8 mouse cellular contexts compared by ENCODE assay signal in genomic region chr9:44043708-44044425, GRCm38 (mm10). TPM values are rescaled to one million over a fixed set of nuclear protein-coding genes. Genes with fewer than 3 reads are reported as not detected.
DNase-seq lines count a peak whose midpoint lies in the region; ATAC-seq lines count a peak whose summit lies in the region.

No protein-coding gene starts in this region.

- peak overlapping the region; percentile 65 for H3K4me2 ChIP-seq in neural tube, embryonic 12.5 days (replicated peaks)

- no peaks in the 10 kb centered on the region for H3K9me3 ChIP-seq in limb, embryonic 10.5 days (replicated peaks)
- H3K9me3 ChIP-seq in neural tube, embryonic 12.5 days, result no peaks in the 10 kb centered on the region

- peak; percentile 62 for ATAC-seq in granulocyte monocyte progenitor cell, adult 5-6 weeks (replicated peaks; ENCODE audit: poor library complexity, severe bottlenecking)
- no peak for ATAC-seq in neural tube, embryonic 12.5 days (ENCODE audit: low FRiP score, low read depth)

- peaks cover 20% of the 10 kb centered on the region for H3K4me1 ChIP-seq in limb, embryonic 10.5 days
- peaks cover 13% of the 10 kb centered on the region for H3K4me1 ChIP-seq in neural tube, embryonic 12.5 days

- H3K27ac ChIP-seq in limb, embryonic 10.5 days, result no peak overlapping the region
- H3K27ac ChIP-seq in neural tube, embryonic 12.5 days, result no peak overlapping the region

- intact Hi-C loops in left cerebral cortex, postnatal 4 days (cut with DNase I), result loop anchor here (2.0 to 5.0 kb wide), 2 partner anchors 23 to 57 kb away; partner anchors contain the start of gene Usp2

- 2% methylated on average over 23 of the region's 23 CpGs for WGBS in limb, embryonic 10.5 days
- 3% methylated on average over 22 of the region's 23 CpGs for WGBS in neural tube, embryonic 12.5 days

- DNase-seq in left cerebral cortex, adult 11 months (ENCODE audit: low spot score), result peak; percentile 99
- DNase-seq in left cerebral cortex, postnatal 4 days, result no peak
- DNase-seq in cerebellum, postnatal 14 days, result peak; percentile 51 to 63
- DNase-seq in limb, embryonic 10.5 days (ENCODE audit: low spot score), result peak; percentile 41
- no peak for DNase-seq in embryo, embryonic 10 days (ENCODE audit: low spot score)
- DNase-seq in gastrocnemius, adult 8-10 months (ENCODE audit: low spot score in 2 of 2), result no peak

- H3K9ac ChIP-seq in neural tube, embryonic 12.5 days, result peak overlapping the region; percentile 44; the same call in 1 of the 2 replicates

- peaks cover 81% of the 10 kb centered on the region for H3K27me3 ChIP-seq in limb, embryonic 10.5 days (ENCODE audit: low read depth, poor library complexity, severe bottlenecking)
- H3K27me3 ChIP-seq in neural tube, embryonic 12.5 days (replicated peaks), result peaks cover 45% of the 10 kb centered on the region

- peak overlapping the region; percentile 51 for H3K4me3 ChIP-seq in limb, embryonic 10.5 days
- H3K4me3 ChIP-seq in neural tube, embryonic 12.5 days, result peak overlapping the region; percentile 36

- H3K36me3 ChIP-seq in limb, embryonic 10.5 days, result no peaks in the 10 kb centered on the region
- no peaks in the 10 kb centered on the region for H3K36me3 ChIP-seq in neural tube, embryonic 12.5 days

RNA-seq across cellular contexts. Expression of gene Thy1, which starts 0.7 kb away (rescaled TPM):
- total RNA-seq in left cerebral cortex, postnatal 4 days (2021), result 100 to 1,000 TPM; 130 to 177 TPM
- total RNA-seq in granulocyte monocyte progenitor cell, adult 5-6 weeks (2014; fragmentation: Nextera tagmentation), result 3.3 TPM in 1 of 2 replicates, not detected in the other
- total RNA-seq in granulocyte monocyte progenitor cell, adult 5-6 weeks (2017), result not detected in 2 replicates
- polyA plus RNA-seq in limb, embryonic 10.5 days (2016; fragmentation: Nextera tagmentation; extraction: Ambion mirVana), result 0.21 TPM in 1 of 2 replicates, not detected in the other
- 0.33 and 0.91 TPM in 2 replicates for polyA plus RNA-seq in neural tube, embryonic 12.5 days (2016; fragmentation: Nextera tagmentation; extraction: Ambion mirVana)
- total RNA-seq in gastrocnemius, adult 8-10 months (2022), result 1 to 10 TPM; 4.3 to 7.6 (median 5.8) TPM

RNA-seq across cellular contexts. Expression of gene Usp2, which starts 23.0 kb away (rescaled TPM):
- 10 to 100 TPM; 30.2 to 31.9 TPM for total RNA-seq in left cerebral cortex, postnatal 4 days (2021)
- 3.6 and 12.0 TPM in 2 replicates for total RNA-seq in granulocyte monocyte progenitor cell, adult 5-6 weeks (2014; fragmentation: Nextera tagmentation)
- total RNA-seq in granulocyte monocyte progenitor cell, adult 5-6 weeks (2017), result 1.2 and 3.1 TPM in 2 replicates
- 8.9 and 10.7 TPM in 2 replicates for polyA plus RNA-seq in limb, embryonic 10.5 days (2016; fragmentation: Nextera tagmentation; extraction: Ambion mirVana)
- 9.1 and 9.3 TPM in 2 replicates for polyA plus RNA-seq in neural tube, embryonic 12.5 days (2016; fragmentation: Nextera tagmentation; extraction: Ambion mirVana)
- 100 to 1,000 TPM; 222 to 251 (median 237) TPM for total RNA-seq in gastrocnemius, adult 8-10 months (2022)

RNA-seq across cellular contexts. Expression of gene Mfrp, which starts 57.7 kb away (rescaled TPM):
- total RNA-seq in left cerebral cortex, postnatal 4 days (2021), result not detected
- total RNA-seq in granulocyte monocyte progenitor cell, adult 5-6 weeks (2014; fragmentation: Nextera tagmentation), result not detected in 2 replicates
- total RNA-seq in granulocyte monocyte progenitor cell, adult 5-6 weeks (2017), result 0.15 TPM in 1 of 2 replicates, not detected in the other
- 0.13 and 0.14 TPM in 2 replicates for polyA plus RNA-seq in limb, embryonic 10.5 days (2016; fragmentation: Nextera tagmentation; extraction: Ambion mirVana)
- polyA plus RNA-seq in neural tube, embryonic 12.5 days (2016; fragmentation: Nextera tagmentation; extraction: Ambion mirVana), result 0.18 TPM in 1 of 2 replicates, not detected in the other
- not detected for total RNA-seq in gastrocnemius, adult 8-10 months (2022)

Comparison
In these comparisons a context has a peak if more than half of its experiments do, and no peak if none do; other contexts are left out.
1. DNase-seq: peak in left cerebral cortex, adult 11 months (single experiment), cerebellum, postnatal 14 days (2 of 2) and limb, embryonic 10.5 days (single experiment); none in left cerebral cortex, postnatal 4 days (single experiment), embryo, embryonic 10 days (single experiment) and gastrocnemius, adult 8-10 months (0 of 2).
2. RNA of gene Thy1, which starts 0.7 kb away (total RNA-seq): 130 to 177 TPM in left cerebral cortex, postnatal 4 days; 4.3 to 7.6 TPM in gastrocnemius, adult 8-10 months and 3.3 TPM in granulocyte monocyte progenitor cell, adult 5-6 weeks; every median in the first group is over 10 times any median in the second.
3. RNA of gene Usp2, which starts 23.0 kb away (total RNA-seq): 222 to 251 TPM in gastrocnemius, adult 8-10 months; 30.2 to 31.9 TPM in left cerebral cortex, postnatal 4 days and 1.2 to 12.0 TPM in granulocyte monocyte progenitor cell, adult 5-6 weeks; every median in the first group is over 4 times any median in the second.